Mouse (Mus musculus) fat pad, adult 2 months (tissue): ENCODE measurements around the gene Sipa1l3.

Experiments used
- DNase-seq: peaks from one replicate; pipeline ENCODE4 v3.0.0-alpha.2; 2011; ENCODE audit warnings: low read depth, low spot score; ENCODE audit errors: extremely low read depth

The Sipa1l3 gene

DNA sequence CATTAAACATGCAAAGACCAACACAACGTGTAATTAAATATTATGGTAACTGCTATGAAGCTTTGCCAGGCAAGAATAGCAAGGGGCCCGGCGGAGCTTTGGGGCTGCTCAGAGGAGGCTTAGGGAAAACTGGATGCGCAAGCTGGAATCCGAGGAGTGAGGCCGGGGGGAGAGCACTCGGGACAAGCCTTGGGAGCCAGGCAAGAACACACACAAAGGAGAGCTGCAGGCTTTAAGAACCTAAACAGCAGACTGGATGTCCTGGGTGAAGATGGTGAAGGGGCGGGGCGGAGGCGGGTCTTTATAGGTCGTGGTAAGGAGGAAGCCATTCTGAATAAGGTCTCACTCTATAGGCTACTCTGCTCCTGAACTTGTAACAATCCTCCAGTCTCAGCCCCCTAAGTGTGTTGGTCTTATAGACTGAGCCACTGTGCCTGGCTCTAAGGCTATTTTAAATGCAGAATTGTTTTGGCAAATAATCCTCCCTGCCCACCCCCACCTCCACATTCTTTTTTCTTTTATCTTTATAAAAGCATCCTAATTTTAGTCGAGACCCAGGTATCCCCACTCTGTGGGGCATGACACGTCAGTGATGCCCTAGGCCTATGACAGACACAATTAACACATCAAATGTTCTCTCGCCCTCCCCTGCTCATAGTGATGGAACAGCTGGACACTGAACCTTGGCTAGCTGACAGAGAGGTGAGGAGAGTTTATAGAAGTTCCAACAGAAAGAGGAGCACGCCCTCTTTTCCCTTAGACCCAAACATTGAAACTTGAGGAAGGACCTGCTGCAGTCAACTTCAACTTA, 36.9 kb downstream of the Sipa1l3 start:
- DNase-seq, result no peak

GRCm38 (mm10) chr7:29480590-29481344, 37.7 kb downstream of the Sipa1l3 start:
- DNase-seq, result no peak

DNA sequence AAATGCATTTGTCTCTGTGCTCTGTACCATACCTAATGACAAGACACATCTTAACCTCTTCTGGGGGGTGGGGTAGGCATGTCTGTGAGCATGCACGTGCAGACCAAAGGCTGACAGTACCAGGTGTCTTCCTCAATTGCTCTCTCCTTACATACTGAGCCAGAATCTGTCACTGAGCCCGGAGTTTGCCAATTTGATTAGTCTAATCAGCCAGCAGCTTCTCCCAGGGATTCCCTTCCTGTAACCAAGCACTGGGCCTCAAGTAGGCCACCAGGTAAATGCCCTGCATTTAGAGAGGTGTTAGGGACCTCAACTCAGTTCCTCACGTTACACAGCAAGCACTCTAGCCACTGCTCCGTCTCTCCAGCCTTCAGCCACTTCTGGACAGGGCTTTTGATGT, 38.3 kb downstream of the Sipa1l3 start:
- no peak for DNase-seq

DNA sequence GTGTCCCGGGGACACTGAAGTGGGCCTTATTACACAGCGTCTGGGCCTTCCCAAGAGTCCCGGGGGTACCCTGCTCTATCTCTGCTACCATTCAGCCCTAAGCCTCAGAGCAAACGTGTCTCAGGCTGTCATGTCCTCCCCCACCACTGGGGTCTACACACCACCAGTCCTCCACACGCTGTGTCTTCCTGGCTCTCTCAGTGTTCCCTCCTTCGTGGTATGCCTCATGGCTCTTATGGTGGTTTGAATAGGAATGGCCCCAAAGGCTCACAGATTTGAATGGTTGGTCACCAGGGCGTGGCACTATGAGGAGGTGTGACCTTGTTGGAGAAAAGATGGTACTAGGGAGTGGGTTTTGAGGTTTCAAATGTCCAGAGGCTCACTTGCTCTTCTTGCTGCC, 43.4 kb downstream of the Sipa1l3 start:
- DNase-seq, result no peak

- DNase-seq, result no peak
Measured at GRCm38 (mm10) chr7:29471309-29471708, 47.1 kb downstream of the Sipa1l3 start.

- no peak for DNase-seq
Measured at GRCm38 (mm10) chr7:29469602-29470344, 48.7 kb downstream of the Sipa1l3 start.

DNA sequence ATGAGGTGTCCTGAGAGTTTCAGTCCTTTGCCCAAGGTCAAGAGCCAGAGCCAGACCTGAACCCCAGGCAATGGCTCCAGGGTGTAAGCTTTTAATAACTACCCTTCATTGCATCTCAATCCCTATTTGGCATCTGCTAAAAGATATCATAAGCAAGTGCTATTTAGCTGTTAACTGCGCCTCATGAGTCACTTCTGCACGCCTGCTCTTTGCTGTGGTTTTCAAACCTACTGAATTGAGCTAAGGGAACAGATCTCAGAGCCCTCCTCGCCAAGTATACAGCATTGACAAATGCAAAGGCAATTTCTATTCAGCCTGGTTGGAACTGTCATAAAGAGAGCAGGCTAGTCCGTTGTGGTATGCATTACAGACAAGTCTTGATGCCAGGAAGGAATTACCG, 49.8 kb downstream of the Sipa1l3 start:
- no peak for DNase-seq

- DNase-seq, result no peak
Measured at GRCm38 (mm10) chr7:29466585-29466984, 51.9 kb downstream of the Sipa1l3 start.

GRCm38 (mm10) chr7:29465736-29466135, 52.7 kb downstream of the Sipa1l3 start:
- DNase-seq, result no peak

DNA sequence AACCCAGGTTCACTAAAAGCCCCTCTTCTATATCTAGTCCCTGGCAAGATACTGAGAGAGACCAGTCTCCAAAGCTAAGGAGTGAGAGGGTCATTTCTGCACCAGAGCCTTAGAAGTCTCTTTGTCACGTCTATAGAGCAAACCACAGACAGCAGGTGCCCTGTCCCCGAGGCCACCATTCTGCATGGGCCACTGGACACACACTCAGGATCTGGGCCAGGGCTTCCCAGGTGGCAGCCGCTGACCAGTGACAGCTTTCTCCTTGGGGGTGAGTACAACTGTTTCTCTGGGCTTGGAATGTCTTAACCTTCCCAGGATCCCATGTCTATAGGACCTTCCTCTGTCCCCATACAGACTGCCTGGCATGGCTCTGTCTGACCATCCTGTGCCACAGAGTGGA, 55.6 kb downstream of the Sipa1l3 start:
- DNase-seq, result no peak

- DNase-seq, result no peak
Measured at GRCm38 (mm10) chr7:29462178-29462577, 56.3 kb downstream of the Sipa1l3 start.

GRCm38 (mm10) chr7:29461557-29461956, 56.9 kb downstream of the Sipa1l3 start:
- no peak for DNase-seq

GRCm38 (mm10) chr7:29458889-29459740, 59.3 kb downstream of the Sipa1l3 start:
- DNase-seq, result no peak

DNA sequence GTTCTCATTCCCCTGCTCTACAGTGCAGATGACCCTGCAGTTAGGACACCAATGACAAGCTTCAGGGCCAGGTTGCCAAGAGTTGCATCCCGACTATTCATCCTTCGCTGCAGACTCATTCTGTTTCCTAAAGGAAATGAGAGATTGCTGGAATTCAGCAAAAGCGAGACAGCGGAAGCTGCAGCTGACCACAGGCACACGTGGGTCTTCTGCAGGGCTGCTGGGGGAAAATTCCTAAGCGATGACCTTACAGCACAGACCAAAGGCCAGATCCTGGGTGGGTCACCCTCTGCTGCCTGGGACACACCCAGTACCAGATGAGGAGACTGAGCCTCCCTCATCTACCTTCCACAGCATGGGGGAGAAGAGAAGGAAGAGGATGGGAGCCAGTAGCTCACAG, 60.7 kb downstream of the Sipa1l3 start:
- no peak for DNase-seq

DNA sequence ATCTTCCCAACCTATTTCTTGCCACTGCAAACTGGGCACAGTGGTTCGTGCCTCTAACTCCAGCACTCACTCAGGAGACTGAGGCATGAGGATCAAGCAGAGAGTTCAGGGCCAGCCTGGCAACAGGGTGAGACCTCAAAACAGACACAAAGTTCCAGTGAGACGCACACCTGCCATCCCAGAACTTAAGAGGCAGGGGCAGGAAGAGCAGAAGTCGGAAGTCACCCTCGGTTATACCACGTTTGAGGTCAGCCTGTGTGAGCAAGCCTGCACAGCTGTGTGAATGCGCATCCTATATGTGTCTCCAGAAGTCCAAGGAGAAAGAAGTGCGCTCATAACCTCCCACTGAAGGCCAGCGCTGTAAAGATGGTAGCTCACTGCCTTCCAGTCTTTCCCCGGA, 61.7 kb downstream of the Sipa1l3 start:
- DNase-seq, result no peak

- DNase-seq, result no peak
Measured at GRCm38 (mm10) chr7:29455591-29455990, 62.9 kb downstream of the Sipa1l3 start.

DNA sequence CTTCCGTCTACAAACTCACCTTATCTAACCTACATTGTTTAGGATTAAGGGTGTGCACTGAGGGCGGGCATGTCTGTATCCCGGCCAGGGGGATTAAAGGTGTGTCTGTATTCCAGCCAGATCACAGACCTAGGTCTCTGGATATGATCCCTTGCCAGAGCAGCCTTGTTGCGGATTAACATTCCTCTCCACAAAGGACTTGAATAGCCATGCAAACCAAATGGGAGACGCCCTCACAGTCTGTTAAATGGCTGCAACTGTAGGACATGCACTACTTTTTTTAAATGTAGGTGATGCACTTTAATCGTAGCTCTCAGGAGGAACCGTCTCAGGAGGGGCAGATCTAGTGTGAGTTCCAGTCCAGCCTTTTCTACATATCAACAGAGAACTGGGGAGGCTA, 63.5 kb downstream of the Sipa1l3 start:
- DNase-seq, result no peak

DNA sequence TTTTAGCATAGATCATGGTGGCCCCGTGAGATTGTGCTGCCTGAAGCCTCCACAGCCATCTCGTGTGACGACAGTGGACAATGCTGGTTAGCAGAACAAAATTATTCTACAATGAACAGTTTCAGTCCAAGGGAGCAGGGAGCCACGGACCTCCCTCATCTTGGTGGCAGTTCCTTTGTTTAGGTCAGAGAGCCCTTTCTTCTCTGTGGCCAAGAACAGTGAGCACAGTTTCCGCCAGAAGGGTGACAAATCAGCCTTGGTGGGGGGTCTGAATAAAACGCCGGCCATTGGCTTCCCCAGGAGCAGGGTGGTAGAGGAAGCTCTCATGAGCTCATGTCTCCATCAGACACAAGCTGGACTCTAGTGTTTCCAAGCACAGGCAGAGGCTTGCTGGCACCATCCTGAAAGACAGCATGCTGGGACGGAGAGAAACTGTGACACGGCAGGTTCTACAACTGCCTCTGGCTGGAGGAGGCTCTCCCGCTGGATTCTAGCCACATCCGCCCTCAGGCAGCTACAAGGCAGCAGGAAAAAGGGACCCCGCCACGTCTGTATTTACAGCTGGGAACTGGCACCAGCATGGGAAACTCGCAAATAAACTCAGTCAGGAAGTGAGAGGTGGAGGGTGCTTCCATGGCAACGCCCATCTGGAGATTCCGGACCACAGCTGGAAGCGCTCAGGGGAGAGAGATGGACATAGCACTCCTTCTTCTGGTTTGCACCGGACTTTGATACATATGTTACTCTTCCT, 65.3 kb downstream of the Sipa1l3 start:
- no peak for DNase-seq

DNA sequence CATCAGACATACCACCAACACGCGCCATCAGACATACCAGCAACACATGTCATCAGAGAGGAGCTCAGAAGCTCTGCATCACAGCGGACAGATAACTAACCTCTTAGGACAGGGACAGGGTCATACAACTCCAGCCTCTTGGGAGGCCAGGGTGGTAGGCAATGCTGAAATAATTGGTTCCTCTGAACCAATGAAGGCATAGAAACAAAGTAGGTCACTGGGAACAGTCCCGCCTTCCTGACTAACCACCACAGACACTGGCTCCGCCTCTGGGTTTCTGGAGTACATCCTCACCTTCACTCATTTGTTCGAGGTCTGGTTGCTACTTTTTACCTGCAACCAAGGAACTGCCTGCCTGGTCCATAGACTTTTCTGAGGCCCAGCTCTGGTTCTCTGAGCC, 66.1 kb downstream of the Sipa1l3 start:
- no peak for DNase-seq

- DNase-seq, result no peak
Measured at GRCm38 (mm10) chr7:29450175-29450574, 68.3 kb downstream of the Sipa1l3 start.
